Mouse (Mus musculus) forebrain, postnatal 0 days (tissue): ENCODE measurements around the gene Vps53. TPM values are rescaled to one million over a fixed set of nuclear protein-coding genes. Genes with fewer than 3 reads are reported as not detected.

Experiments
- ATAC-seq: fragments of 200-750 bp; cut with Nextera tagmentation; 2 replicates; pipeline ENCODE4 v1.8.0; 2017; ENCODE audit warnings: mild to moderate bottlenecking, moderate library complexity
- DNase-seq: peaks from one replicate; pipeline ENCODE4 v3.0.0-alpha.2; 2015
- H3K27ac ChIP-seq: fragments of 300-500 bp; sonication (generic); 2 replicates; pipeline ENCODE4 v1.5.1; 2014; ENCODE audit warnings: low read depth, mild to moderate bottlenecking, antibody characterized with exemption, low read length, moderate library complexity, mixed read lengths
- H3K27me3 ChIP-seq: fragments of 300-500 bp; sonication (generic); 2 replicates; pipeline ENCODE4 v1.6.1; 2014; ENCODE audit warnings: mild to moderate bottlenecking, low read length, mixed read lengths; ENCODE audit not compliant: insufficient read depth
- H3K36me3 ChIP-seq: fragments of 300-500 bp; sonication (generic); 2 replicates; pipeline ENCODE4 v1.6.1; 2014; ENCODE audit warnings: mild to moderate bottlenecking, moderate library complexity; ENCODE audit not compliant: insufficient read depth
- H3K4me1 ChIP-seq: fragments of 300-500 bp; sonication (generic); 2 replicates; pipeline ENCODE4 v1.6.1; 2014; ENCODE audit warnings: antibody characterized with exemption; ENCODE audit not compliant: insufficient read depth
- H3K4me2 ChIP-seq: fragments of 300-500 bp; sonication (generic); 2 replicates; pipeline ENCODE4 v1.6.1; 2014; ENCODE audit warnings: low read depth, mild to moderate bottlenecking, moderate library complexity
- H3K4me3 ChIP-seq: fragments of 300-500 bp; sonication (generic); 2 replicates; pipeline ENCODE4 v1.5.1; 2014; ENCODE audit warnings: low read depth, low read length, mixed read lengths
- H3K9ac ChIP-seq: fragments of 300-500 bp; sonication (generic); 2 replicates; pipeline ENCODE4 v1.6.1; 2014; ENCODE audit warnings: mild to moderate bottlenecking
- H3K9me3 ChIP-seq: fragments of 300-500 bp; sonication (generic); 2 replicates; pipeline ENCODE4 v1.6.1; 2016; ENCODE audit warnings: low read length
- CTCF ChIP-seq: sonication (generic); IDR thresholded peaks from 2 replicates; pipeline ENCODE4 v1.5.1; 2016; ENCODE audit warnings: antibody characterized with exemption, control low read depth, low read depth
- WGBS: fragments of 180-500 bp; shearing (Covaris S2); extraction: QIAGEN DNeasy Blood & Tissue Kit; methylation state at CpG from one replicate; pipeline ENCODE4 v1.1.7; 2014; 5-methylcytosine and 5-hydroxymethylcytosine counted together
- polyA plus RNA-seq: library from polyadenylated mRNA; unstranded; fragments of >200 nt; fragmentation: Nextera tagmentation; extraction: Ambion mirVana; gene quantifications from 2 replicates; pipeline ENCODE4 v1.2.1, GENCODE M21; 2015
- total RNA-seq: library from RNA; depleted of rRNA; stranded (reverse); fragments of >200 nt; gene quantifications from 2 replicates; pipeline ENCODE4 v1.2.3, GENCODE M21; 2014

Vps53 gene
- total and polyA plus RNA-seq, 2 experiments from 2014 or later, result 49.4 to 63.2 TPM

- no peak for TF ChIP-seq CTCF
These were observed 69.0 kb downstream of the Vps53 start for GRCm38 (mm10) chr11:76110416-76110815.

GRCm38 (mm10) chr11:76106551-76107496, 72.6 kb downstream of the Vps53 start:
- no peak for TF ChIP-seq CTCF
- Histone ChIP-seq H3K9me3 (no peaks in the 10 kb centered on the region), H3K4me2 (no peak overlapping the region), H3K36me3 (peaks cover 20% of the 10 kb centered on the region), H3K27ac (no peak overlapping the region), H3K4me3 (no peak overlapping the region), H3K9ac (no peak overlapping the region), H3K27me3 (no peaks in the 10 kb centered on the region), H3K4me1 (no peaks in the 10 kb centered on the region)
- DNase-seq (no peak), ATAC-seq (no peak)
- 81% methylated on average over 11 of the region's 11 CpGs for WGBS

More at GRCm38 (mm10) chr11:76110416-76110815, 69.0 kb downstream of the Vps53 start:
- no peaks in the 10 kb centered on the region for H3K27me3 ChIP-seq
- peaks cover 32% of the 10 kb centered on the region for H3K36me3 ChIP-seq
- DNase-seq (no peak), ATAC-seq (no peak)
- H3K9ac ChIP-seq, result no peak overlapping the region
- no peaks in the 10 kb centered on the region for H3K9me3 ChIP-seq
- no peak overlapping the region for H3K27ac ChIP-seq
- 100% methylated on average over 3 of the region's 3 CpGs for WGBS
- no peak overlapping the region for H3K4me3 ChIP-seq
- no peaks in the 10 kb centered on the region for H3K4me1 ChIP-seq
- H3K4me2 ChIP-seq, result no peak overlapping the region

- Histone ChIP-seq H3K27me3 (no peaks in the 10 kb centered on the region), H3K27ac (no peak overlapping the region), H3K36me3 (peaks cover 42% of the 10 kb centered on the region), H3K4me1 (no peaks in the 10 kb centered on the region), H3K4me3 (no peak overlapping the region), H3K4me2 (no peak overlapping the region), H3K9ac (no peak overlapping the region), H3K9me3 (no peaks in the 10 kb centered on the region)
- no peak for DNase-seq
- no peak for ATAC-seq
- TF ChIP-seq CTCF, result no peak
These were observed 78.3 kb downstream of the Vps53 start for GRCm38 (mm10) chr11:76101154-76101553.

GRCm38 (mm10) chr11:76099193-76099975, 80.1 kb downstream of the Vps53 start:
- Histone ChIP-seq H3K4me1 (no peaks in the 10 kb centered on the region), H3K4me2 (no peak overlapping the region), H3K27me3 (no peaks in the 10 kb centered on the region), H3K9me3 (no peaks in the 10 kb centered on the region), H3K36me3 (peaks cover 36% of the 10 kb centered on the region), H3K9ac (no peak overlapping the region), H3K4me3 (no peak overlapping the region), H3K27ac (0 out of 2 replicates have a peak overlapping the region, but pooled peaks have one; percentile 21)
- DNase-seq (no peak), ATAC-seq (no peak)
- 81% methylated on average over 4 of the region's 4 CpGs for WGBS
- TF ChIP-seq CTCF, result no peak

GRCm38 (mm10) chr11:76093610-76094009, 85.8 kb downstream of the Vps53 start:
- TF ChIP-seq CTCF, result peak; percentile 44
- ATAC-seq, result no peak

DNA sequence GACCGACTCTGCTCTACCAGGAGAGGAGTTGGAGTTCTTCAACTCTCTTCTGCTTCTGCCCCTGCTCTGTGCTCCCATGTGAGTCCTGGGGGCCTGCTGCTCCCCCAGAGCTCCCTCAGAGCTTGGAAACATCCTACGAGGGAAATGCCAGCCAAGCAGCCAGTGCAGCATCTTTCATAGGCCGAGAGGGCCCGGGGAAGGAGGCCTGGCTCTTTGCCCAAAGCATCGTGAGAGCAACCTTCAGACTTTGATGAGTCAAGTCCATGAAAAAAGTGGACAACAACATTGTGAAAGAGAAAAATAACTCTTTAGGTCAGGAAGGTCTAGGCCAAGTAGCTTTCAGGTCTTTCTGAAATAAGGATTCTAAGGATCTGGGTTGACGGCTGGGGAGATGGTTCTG, 89.7 kb downstream of the Vps53 start:
- H3K4me2 ChIP-seq, result no peak overlapping the region
- peaks cover 36% of the 10 kb centered on the region for H3K36me3 ChIP-seq
- H3K27ac ChIP-seq, result no peak overlapping the region
- H3K9me3 ChIP-seq, result no peaks in the 10 kb centered on the region
- 69% methylated on average over 6 of the region's 6 CpGs for WGBS
- no peak for TF ChIP-seq CTCF
- ATAC-seq (no peak), DNase-seq (no peak)
- H3K27me3 ChIP-seq, result no peaks in the 10 kb centered on the region
- H3K4me3 ChIP-seq, result no peak overlapping the region
- no peaks in the 10 kb centered on the region for H3K4me1 ChIP-seq
- H3K9ac ChIP-seq, result no peak overlapping the region

More at GRCm38 (mm10) chr11:76093610-76094009, 85.8 kb downstream of the Vps53 start:
- Histone ChIP-seq H3K9ac (no peak overlapping the region), H3K4me3 (no peak overlapping the region), H3K4me1 (no peaks in the 10 kb centered on the region), H3K9me3 (no peaks in the 10 kb centered on the region), H3K27ac (no peak overlapping the region), H3K27me3 (no peaks in the 10 kb centered on the region), H3K4me2 (no peak overlapping the region), H3K36me3 (peaks cover 29% of the 10 kb centered on the region)
- peak; percentile 15 for DNase-seq
- 89% methylated on average over 8 of the region's 8 CpGs for WGBS
